Mouse (Mus musculus) olfactory bulb, adult 2 months (tissue): Measurements from ENCODE around the gene Gm1979. TPM values are rescaled to one million over a fixed set of nuclear protein-coding genes. Genes with fewer than 3 reads are reported as not detected.
"Not testable (repeated sequence)": the region's sequence is repeated elsewhere in the genome, so short reads cannot be mapped to it uniquely, and the experiment has no call there.

ENCODE experiments used
- H3K27ac ChIP-seq: fragments of 200-500 bp; 2 replicates; pipeline ENCODE4 v1.5.1; 2012; ENCODE audit warnings: low read depth, low read length; ENCODE audit not compliant: insufficient read depth
- H3K4me1 ChIP-seq: fragments of 200-500 bp; 2 replicates; pipeline ENCODE4 v1.6.1; 2012; ENCODE audit warnings: low read length; ENCODE audit not compliant: control insufficient read depth, insufficient read depth
- H3K4me3 ChIP-seq: fragments of 200-500 bp; 2 replicates; pipeline ENCODE4 v1.5.1; 2012; ENCODE audit warnings: mild to moderate bottlenecking, low read depth, low read length, moderate library complexity; ENCODE audit not compliant: insufficient read depth
- WGBS: fragments of 180-500 bp; shearing (Covaris S2); methylation state at CpG from one replicate; pipeline ENCODE4 v1.1.7; 2018; 5-methylcytosine and 5-hydroxymethylcytosine counted together
- polyA plus RNA-seq: library from polyadenylated mRNA; stranded (reverse); fragments of >200 nt; gene quantifications from 2 replicates; pipeline ENCODE4 v1.2.4, GENCODE M21; 2012; ENCODE audit warnings: low replicate concordance; ENCODE audit not compliant: missing spikeins, insufficient read depth, insufficient read length

Gene Gm1979
- not detected in 2 replicates for polyA plus RNA-seq

DNA sequence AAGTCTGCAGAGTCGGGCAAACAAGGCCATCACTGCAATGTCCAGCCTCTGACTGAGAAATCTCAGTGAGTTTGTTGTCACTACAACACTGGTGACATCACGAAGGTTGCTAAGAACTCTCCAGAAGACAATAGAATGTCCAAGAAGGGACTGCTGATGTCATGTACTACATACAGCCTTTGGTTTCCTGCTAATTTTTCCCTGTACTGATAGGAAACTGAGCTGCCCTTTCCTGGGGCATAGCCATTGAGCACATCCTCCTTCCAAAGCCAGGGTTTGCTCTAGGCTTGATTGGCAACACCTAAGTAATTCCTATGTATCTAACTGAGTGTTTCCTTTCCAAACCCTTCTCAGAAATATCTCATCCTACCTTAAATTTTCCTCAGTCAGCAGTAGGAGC, at the start of gene Gm1979:
TSS of gene Gm1979 (minus strand) at position 101 of the 400 bp plus-strand sequence.
- H3K4me3 ChIP-seq, H3K27ac ChIP-seq, H3K4me1 ChIP-seq: not testable (repeated sequence)
- 92% methylated on average over 1 of the region's 2 CpGs for WGBS

DNA sequence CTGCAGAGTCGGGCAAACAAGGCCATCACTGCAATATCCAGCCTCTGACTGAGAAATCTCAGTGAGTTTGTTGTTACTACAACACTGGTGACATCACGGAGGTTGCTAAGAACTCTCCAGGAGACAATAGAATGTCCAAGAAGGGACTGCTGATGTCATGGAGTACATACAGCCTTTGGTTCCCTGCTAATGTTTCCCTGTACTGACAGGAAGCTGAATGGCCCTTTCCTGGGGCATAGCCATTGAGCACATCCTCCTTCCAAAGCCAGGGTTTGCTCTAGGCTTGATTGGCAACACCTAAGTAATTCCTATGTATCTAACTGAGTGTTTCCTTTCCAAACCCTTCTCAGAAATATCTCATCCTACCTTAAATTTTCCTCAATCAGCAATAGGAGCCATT, 34.9 kb upstream of the Gm1979 start, which contains the start of gene Speer4a:
TSS of gene Speer4a (minus strand) at position 101 of the 400 bp plus-strand sequence.
- WGBS: 77% methylated on average over 2 of the region's 2 CpGs
- H3K27ac ChIP-seq, H3K4me1 ChIP-seq, H3K4me3 ChIP-seq: not testable (repeated sequence)

DNA sequence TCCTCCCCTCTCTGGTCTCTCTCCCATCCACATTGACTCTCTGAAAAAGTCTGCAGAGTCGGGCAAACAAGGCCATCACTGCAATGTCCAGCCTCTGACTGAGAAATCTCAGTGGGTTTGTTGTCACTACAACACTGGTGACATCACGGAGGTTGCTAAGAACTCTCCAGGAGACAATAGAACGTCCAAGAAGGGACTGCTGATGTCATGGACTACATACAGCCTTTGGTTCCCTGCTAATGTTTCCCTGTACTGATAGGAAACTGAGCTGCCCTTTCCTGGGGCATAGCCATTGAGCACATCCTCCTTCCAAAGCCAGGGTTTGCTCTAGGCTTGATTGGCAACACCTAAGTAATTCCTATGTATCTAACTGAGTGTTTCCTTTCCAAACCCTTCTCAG, 18.2 kb upstream of the Gm1979 start, which contains the start of gene Gm5862:
TSS of gene Gm5862 (minus strand) at position 101 of the 400 bp plus-strand sequence.
- H3K27ac ChIP-seq, H3K4me3 ChIP-seq, H3K4me1 ChIP-seq: not testable (repeated sequence)
- WGBS: no CpG with 5 or more reads among the region's 3 CpGs

DNA sequence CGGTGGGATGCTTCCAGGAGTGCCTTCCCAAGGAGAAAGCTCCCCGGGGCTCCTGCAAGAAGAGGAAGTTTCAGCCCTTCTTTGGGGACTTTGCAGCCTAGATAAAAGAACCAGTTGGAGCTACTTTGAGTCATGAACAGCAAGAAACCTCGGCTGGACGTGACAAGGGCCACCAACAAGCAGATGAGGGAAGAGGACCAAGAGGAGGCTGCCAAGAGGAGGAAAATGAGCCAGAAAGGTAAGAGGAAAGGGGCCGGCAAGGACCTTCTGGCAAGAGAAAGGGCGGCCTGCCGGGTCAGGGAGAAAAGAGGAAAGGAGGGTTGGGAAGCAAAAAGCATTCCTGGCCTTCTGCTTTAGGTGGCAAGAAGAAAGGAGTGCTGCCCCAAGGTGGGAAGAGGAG, 3.1 kb upstream of the Gm1979 start:
- not testable (repeated sequence) for H3K4me1 ChIP-seq, H3K4me3 ChIP-seq, H3K27ac ChIP-seq
- WGBS: 64% methylated on average over 7 of the region's 7 CpGs

DNA sequence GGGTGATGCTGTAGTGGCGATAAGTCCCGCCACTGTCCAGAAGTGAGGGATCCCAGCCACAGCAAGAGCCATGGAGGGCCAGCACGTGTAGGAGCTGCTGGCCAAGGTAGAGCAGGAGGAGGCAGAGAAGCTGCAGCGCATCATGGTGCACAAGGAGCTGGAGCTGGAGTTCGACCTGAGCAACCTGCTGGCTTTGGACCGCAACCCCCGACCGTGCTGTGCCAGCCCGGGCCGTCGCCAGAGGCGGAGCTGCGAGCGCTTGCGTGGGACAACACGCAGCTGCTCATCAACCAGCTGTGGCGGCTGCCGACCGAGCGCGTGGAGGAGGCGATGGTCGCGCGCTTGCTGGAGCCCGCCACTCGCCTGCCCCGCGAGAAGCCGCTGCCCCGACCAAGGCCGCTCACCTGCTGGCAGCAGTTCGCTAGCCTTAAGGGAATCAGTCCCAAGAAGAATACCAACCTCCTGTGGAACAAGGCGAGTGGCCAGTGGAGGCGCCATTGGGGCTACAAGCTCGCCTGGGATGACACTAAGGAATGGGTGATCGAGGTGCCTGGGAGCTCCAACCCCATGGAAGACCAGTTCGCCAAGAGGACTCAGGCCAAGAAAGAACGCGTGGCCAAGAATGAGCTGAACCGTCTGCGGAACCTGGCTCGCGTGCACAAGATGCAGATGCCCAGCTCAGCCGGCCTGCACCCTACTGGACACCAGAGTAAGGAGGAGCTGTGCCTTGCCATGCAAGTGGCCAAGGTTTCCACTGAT, 2.5 kb upstream of the Gm1979 start:
- peak overlapping the region; percentile 27 for H3K4me3 ChIP-seq

DNA sequence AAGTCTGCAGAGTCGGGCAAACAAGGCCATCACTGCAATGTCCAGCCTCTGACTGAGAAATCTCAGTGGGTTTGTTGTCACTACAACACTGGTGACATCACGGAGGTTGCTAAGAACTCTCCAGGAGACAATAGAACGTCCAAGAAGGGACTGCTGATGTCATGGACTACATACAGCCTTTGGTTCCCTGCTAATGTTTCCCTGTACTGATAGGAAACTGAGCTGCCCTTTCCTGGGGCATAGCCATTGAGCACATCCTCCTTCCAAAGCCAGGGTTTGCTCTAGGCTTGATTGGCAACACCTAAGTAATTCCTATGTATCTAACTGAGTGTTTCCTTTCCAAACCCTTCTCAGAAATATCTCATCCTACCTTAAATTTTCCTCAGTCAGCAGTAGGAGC, 16.0 kb downstream of the Gm1979 start, which contains the start of gene Gm21698:
TSS of gene Gm21698 (minus strand) at position 101 of the 400 bp plus-strand sequence.
- H3K27ac ChIP-seq, H3K4me1 ChIP-seq, H3K4me3 ChIP-seq: not testable (repeated sequence)
- no CpG with 5 or more reads among the region's 3 CpGs for WGBS

More for the DNA sequence above, 2.5 kb upstream of the Gm1979 start:
- H3K4me1 ChIP-seq, H3K27ac ChIP-seq: not testable (repeated sequence)
- 20% methylated on average over 45 of the region's 45 CpGs for WGBS

DNA sequence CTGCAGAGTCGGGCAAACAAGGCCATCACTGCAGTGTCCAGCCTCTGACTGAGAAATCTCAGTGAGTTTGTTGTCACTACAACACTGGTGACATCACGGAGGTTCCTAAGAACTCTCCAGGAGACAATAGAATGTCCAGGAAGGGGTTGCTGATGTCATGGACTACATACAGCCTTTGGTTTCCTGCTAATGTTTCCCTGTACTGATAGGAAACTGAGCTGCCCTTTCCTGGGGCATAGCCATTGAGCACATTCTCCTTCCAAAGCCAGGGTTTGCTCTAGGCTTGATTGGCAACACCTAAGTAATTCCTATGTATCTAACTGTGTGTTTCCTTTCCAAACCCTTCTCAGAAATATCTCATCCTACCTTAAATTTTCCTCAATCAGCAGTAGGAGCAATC, 32.0 kb downstream of the Gm1979 start, which contains the start of gene Gm21680:
TSS of gene Gm21680 (minus strand) at position 101 of the 400 bp plus-strand sequence.
- not testable (repeated sequence) for H3K4me3 ChIP-seq, H3K27ac ChIP-seq, H3K4me1 ChIP-seq
- no CpG with 5 or more reads among the region's 2 CpGs for WGBS

DNA sequence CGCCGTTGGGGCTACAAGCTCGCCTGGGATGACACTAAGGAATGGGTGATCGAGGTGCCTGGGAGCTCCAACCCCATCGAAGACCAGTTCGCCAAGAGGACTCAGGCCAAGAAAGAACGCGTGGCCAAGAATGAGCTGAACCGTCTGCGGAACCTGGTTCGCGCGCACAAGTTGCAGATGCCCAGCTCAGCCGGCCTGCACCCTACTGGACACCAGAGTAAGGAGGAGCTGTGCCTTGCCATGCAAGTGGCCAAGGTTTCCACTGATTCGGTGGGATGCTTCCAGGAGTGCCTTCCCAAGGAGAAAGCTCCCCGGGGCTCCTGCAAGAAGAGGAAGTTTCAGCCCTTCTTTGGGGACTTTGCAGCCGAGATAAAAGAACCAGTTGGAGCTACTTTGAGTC, 47.5 kb downstream of the Gm1979 start:
- WGBS: 67% methylated on average over 17 of the region's 17 CpGs
- H3K4me3 ChIP-seq: peak overlapping the region; percentile 32
- not testable (repeated sequence) for H3K4me1 ChIP-seq, H3K27ac ChIP-seq

DNA sequence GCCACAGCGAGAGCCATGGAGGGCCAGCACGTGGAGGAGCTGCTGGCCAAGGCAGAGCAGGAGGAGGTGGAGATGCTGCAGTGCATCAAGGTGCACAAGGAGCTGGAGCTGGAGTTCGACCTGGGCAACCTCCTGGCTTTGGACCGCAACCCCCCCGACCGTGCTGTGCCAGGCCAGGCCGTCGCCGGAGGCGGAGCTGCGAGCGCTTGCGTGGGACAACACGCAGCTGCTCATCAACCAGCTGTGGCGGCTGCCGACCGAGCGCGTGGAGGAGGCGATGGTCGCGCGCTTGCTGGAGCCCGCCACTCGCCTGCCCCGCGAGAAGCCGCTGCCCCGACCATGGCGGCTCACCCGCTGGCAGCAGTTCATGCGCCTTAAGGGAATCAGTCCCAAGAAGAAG, 48.0 kb downstream of the Gm1979 start:
- not testable (repeated sequence) for H3K4me1 ChIP-seq, H3K27ac ChIP-seq
- WGBS: 34% methylated on average over 32 of the region's 32 CpGs
- peak overlapping the region; percentile 32 for H3K4me3 ChIP-seq

DNA sequence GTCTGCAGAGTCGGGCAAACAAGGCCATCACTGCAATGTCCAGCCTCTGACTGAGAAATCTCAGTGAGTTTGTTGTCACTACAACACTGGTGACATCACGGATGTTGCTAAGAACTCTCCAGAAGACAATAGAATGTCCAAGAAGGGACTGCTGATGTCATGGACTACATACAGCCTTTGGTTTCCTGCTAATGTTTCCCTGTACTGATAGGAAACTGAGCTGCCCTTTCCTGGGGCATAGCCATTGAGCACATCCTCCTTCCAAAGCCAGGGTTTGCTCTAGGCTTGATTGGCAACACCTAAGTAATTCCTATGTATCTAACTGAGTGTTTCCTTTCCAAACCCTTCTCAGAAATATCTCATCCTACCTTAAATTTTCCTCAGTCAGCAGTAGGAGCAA, 50.3 kb downstream of the Gm1979 start, which contains the start of gene Gm21671:
TSS of gene Gm21671 (minus strand) at position 101 of the 400 bp plus-strand sequence.
- not testable (repeated sequence) for H3K4me3 ChIP-seq, H3K27ac ChIP-seq, H3K4me1 ChIP-seq
- WGBS: 71% methylated on average over 2 of the region's 2 CpGs

Other genes with a start within 250 kb of the Gm1979 start
- gene Actr3b, start 244.8 kb downstream of the Gm1979 start, polyA plus RNA-seq: not detected in 2 replicates
- not detected in 2 replicates for gene Gm21663, start 62.4 kb downstream of the Gm1979 start, polyA plus RNA-seq
- gene Gm21671, start 50.4 kb downstream of the Gm1979 start, polyA plus RNA-seq: not detected in 2 replicates
- gene Gm21680, start 32.1 kb downstream of the Gm1979 start, polyA plus RNA-seq: not detected in 2 replicates
- gene Gm21698, start 16.1 kb downstream of the Gm1979 start, polyA plus RNA-seq: not detected in 2 replicates
- not detected in 2 replicates for gene Gm5862, start 18.1 kb upstream of the Gm1979 start, polyA plus RNA-seq
- not detected in 2 replicates for gene Speer4a, start 34.8 kb upstream of the Gm1979 start, polyA plus RNA-seq
- not detected in 2 replicates for gene Gm7347, start 53.8 kb upstream of the Gm1979 start, polyA plus RNA-seq
- not detected in 2 replicates for gene Gm10471, start 84.5 kb upstream of the Gm1979 start, polyA plus RNA-seq
- not detected in 2 replicates for gene 5031410I06Rik, start 100.6 kb upstream of the Gm1979 start, polyA plus RNA-seq
- gene Gm10220, start 116.6 kb upstream of the Gm1979 start, polyA plus RNA-seq: not detected in 2 replicates